Mouse (Mus musculus): ENCODE data around the gene Ddx56.

The Ddx56 gene

GRCm38 (mm10) chr11:6267320-6268254 lies at the start of gene Ddx56:
TSS of gene Ddx56 (minus strand) at chr11:6267772.
- DNase-seq (ENCODE audit: low spot score) = peak; percentile 88

- no peak for DNase-seq (ENCODE audit: low spot score)
Observed at GRCm38 (mm10) chr11:6316821-6317220, 49.2 kb upstream of the Ddx56 start.

GRCm38 (mm10) chr11:6313874-6314406 lies 46.4 kb upstream of the Ddx56 start:
- no peak for DNase-seq (ENCODE audit: low spot score)

DNA sequence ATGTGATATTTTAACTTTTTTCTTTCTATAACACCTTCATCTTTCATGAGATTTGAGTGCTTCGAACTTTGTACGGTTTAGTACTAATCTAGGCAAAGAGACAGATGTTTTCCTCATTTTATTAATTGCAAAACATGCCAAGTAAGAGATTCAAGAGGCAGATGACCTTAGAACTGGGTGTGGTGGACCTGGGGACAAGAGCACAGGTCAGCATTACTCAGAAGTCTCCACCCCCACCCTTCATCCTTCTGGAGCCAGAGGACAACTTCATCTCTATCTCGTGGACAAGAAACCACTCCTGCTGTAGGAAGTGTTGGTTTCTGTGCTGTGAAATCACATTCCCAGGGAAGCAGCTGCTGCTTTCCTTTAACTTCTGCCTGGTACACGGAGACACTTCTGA lies 40.6 kb upstream of the Ddx56 start:
- DNase-seq (ENCODE audit: low spot score) = no peak

DNA sequence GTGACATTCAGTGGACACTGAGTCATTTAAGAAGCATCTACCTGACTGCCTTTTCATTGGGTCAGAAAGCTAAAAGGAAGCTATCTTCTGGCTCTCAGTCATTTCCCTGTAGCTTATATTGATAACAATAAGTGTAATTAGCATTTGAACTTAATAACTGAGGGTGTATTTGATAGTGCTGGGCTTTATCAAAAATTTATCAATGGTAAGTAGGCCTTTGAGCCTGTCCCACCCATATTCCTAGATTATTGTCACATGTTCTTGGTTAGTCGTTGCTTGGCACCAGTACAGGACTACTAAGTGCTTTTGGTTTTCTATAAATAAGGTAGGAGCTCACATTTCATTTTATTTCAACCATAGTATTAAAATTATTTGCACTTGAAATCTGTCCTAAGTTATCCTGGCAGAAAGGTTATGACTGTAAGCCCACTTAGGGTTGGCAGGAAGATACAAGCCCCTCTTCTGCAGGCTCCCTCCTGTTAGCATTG lies 38.4 kb upstream of the Ddx56 start:
- DNase-seq (ENCODE audit: low spot score) = no peak

GRCm38 (mm10) chr11:6302793-6303192 lies 35.2 kb upstream of the Ddx56 start:
- no peak for DNase-seq (ENCODE audit: low spot score)

- DNase-seq (ENCODE audit: low spot score) = no peak
Observed at GRCm38 (mm10) chr11:6299435-6299834, 31.9 kb upstream of the Ddx56 start.

GRCm38 (mm10) chr11:6296077-6296476 lies 28.5 kb upstream of the Ddx56 start:
- DNase-seq (ENCODE audit: low spot score) = no peak

DNA sequence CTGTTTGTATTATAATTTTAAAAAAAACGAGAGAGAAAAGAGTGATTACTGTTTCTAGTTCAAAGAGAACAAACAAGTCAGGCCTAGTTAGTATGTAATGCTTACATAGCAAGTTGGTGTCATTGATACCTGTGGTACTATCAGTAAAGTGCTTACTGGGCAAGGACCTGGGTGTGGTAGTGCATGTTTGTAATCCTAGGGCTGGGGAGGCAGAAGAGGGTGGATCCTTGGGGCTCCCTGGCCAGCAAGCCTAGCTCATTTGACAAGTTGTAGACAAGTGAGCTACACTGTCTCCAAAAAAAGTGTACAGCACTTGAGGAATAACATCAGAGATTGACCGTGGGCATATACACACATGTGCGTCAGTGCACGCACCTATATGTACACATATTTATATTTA lies 27.1 kb upstream of the Ddx56 start:
- no peak for DNase-seq (ENCODE audit: low spot score)

DNA sequence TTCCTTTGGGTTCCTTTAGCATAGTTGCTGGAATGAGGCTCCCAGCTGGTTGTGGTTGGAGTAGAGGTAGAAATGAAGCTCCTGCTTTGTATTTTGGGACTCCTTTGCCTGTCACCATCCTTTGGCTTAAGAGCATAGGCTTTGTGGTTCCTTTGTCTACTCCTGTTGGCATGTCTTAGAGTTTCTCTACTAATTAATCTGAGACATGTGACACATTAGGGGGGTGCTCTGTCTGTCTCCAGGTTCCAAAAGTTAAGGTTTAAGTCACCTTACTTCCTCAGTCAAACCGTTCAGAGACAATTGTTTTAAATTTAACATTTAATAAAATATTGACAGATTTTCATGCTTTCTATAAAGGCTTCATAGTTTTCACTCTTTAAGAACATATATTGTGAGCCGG lies 26.0 kb upstream of the Ddx56 start:
- DNase-seq (ENCODE audit: low spot score) = no peak

- no peak for DNase-seq (ENCODE audit: low spot score)
Observed at GRCm38 (mm10) chr11:6292988-6293349, 25.4 kb upstream of the Ddx56 start.

DNA sequence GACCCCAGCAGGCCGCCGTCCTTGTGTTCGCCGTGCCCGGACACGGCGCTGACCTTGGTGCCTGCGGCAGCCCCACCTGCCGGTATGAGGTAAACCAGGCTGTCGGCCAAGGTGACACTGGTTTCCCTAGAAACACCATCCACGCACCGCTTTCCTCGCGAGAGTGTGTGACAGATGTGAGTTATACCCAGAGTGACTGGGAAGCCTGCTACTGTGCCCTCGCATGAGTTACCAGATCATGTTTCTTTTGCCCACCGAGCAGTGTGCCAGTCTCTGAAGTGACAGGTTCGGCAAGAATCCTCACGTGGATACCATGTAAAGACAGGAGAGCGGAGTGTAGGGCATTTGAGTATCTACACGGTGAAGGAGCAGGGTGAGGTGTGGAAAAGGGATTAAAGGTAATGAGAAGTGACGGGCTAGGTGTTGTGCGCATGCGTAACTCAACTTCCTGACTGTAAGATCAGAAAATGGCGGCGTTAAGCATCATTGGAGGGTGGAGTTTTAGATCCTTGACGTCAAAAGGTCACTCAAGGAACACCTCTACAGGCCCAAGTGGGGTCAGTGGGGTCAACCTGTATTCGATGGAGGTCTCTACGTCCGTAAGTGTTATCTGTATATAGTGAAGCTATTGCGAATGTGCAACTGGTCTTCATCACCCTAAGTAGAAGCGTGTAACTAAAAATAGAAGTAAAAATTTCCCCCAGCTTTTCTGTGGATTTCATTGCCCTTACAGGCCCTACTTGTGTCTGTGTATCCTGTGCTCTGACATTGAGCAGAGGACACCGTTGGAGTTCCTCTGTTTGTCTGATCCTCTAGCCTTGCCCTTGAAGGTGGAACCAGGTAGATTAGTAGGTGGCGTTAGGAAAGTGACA lies 24.8 kb upstream of the Ddx56 start:
- DNase-seq (ENCODE audit: low spot score) = peak; percentile 31

- peak; percentile 97 for DNase-seq (ENCODE audit: low spot score)
Observed at GRCm38 (mm10) chr11:6291401-6292115, 24.0 kb upstream of the Ddx56 start, which contains the start of gene Ogdh. TSS of gene Ogdh (plus strand) at chr11:6291633.

DNA sequence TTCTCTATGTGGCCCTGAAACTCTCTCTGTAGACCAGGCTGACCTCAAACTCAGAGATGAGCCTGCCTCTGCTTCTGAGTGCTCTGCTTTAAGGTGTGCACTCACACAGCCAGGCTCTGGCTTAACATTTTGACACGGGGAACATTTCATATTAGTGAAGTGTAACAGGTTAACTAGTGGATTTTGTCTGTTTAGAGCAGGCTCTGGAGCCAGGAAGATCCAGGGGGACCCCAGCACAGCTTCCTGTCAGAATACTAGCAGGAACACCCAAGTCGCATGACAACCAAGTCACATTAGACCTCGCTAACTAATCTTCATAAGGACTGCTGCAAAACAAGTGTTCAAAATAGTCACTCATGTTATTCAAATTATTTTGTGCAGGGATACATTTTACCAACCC lies 23.3 kb upstream of the Ddx56 start:
- DNase-seq (ENCODE audit: low spot score) = no peak

DNA sequence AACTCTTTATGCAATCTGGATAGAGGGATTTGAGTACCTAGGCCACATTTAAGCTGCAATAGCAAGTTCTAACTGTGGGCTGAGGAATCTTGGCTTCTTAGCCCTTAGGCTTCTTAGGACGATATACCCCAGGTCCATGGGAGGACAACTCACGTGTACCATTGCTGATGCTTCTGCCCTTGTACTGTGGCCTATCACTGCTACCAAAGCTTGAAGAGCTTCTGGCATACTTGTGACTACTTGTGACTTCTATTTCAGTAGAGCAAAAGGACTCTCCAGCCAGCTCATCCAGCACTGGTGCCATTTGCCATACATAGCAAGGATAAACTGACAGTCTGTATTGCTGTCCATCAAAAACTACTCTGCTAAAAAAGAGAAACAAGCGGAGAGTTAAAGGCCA lies 22.6 kb upstream of the Ddx56 start:
- no peak for DNase-seq (ENCODE audit: low spot score)

DNA sequence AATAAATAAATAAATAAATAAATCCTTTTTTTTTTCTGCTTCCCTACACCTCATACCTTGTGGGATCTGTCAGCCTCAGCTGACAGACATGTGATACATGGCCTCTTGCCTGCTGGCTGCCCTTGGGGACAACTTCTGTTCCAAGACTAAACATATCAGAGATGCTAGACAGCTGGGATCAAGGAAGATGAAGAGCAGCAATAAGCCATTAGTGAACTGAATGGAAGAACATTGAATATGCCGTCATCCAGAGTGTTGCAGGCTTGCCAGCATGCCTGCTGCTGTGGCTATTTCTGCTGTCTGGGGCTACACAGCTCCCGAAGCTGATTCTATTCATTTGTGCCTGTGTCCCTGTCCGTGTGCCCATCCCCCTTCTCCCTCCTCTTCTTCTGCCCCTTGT lies 15.4 kb upstream of the Ddx56 start:
- DNase-seq (ENCODE audit: low spot score) = no peak

- no peak for DNase-seq (ENCODE audit: low spot score)
Observed at GRCm38 (mm10) chr11:6276466-6276865, 8.9 kb upstream of the Ddx56 start.

DNA sequence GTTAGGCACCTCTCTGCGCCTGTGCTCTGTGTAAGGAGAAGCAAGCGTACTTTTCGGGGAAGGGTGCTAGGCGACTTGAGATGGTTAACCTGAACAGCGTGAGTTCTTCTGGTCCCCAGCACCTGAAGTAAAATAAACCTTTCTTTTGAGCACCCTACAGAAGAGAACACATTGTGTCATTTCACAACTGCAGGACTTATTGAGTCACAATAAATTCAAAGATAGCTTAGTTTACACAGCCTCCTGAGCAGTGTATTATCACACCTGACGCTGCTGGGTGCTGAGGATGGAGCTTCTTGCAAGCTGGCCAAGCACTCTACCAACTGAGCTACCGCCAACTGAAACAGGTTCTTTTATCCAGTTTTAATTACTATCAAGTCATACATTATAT lies 7.5 kb upstream of the Ddx56 start:
- DNase-seq (ENCODE audit: low spot score) = no peak

GRCm38 (mm10) chr11:6274387-6275093 lies 7.0 kb upstream of the Ddx56 start, which contains the start of gene Tmed4:
TSS of gene Tmed4 (minus strand) at chr11:6274870.
- peak; percentile 97 for DNase-seq (ENCODE audit: low spot score)

DNA sequence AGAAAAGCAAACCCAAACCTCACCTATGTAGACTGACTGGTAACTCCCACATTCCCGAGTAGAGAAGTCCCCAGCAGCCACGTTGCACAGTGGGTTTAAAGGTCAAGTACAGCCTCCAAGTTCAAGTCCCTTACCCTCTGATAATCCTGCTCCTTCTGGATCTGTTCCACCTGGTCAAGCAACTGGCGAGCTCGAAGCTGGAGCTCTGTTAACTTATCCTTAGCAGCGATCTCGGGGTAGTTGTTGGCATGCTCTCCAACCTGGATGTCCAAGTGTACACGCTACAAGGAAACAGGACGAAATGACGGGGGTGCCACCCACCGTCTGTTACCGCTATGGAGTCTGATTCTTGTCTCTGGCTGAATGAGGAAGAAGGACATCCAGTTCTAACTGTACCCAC lies 6.0 kb upstream of the Ddx56 start:
- no peak for DNase-seq (ENCODE audit: low spot score)

DNA sequence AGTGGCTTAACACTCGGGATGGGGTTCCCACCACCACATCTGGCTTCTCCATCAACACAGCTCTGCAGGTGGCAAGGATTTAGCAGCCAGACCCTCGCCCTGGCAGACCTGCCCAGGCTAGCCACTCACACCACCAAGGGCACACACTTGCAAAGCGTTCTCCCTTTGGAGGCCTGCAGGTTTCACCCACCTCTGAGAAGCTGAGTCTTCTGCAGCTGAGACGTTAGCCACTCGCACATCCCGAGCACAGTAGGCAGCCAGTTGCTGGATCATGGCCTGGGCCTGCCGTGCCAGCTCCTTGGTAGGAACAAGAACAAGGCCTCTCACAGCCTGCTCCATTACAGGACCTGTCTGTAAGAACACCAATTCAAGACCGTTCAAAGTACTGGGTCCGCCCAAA lies 951 bp downstream of the Ddx56 start:
- no peak for DNase-seq (ENCODE audit: low spot score)
